8 mouse cellular contexts compared by ENCODE assay signal in genomic region chr12:26412802-26413201, GRCm38 (mm10). TPM values are rescaled to one million over a fixed set of nuclear protein-coding genes. Genes with fewer than 3 reads are reported as not detected.
A peak's percentile ranks its signal among the peaks of the same experiment; 100 is the strongest.
DNase-seq lines count a peak whose midpoint lies in the region; ATAC-seq and TF ChIP-seq lines count a peak whose summit lies in the region.
"Had no signal": no experiment of that assay in that cellular context is flagged by ENCODE, and none has a peak within 500 bp of the region (broad histone marks: within the 10 kb centered on the region; RNA-seq: fewer than 3 reads in every experiment).

No protein-coding gene starts in this region.

- H3K27me3 ChIP-seq in lung, embryonic 16.5 days (ENCODE audit: control insufficient read depth, insufficient read depth, low read depth, low read length), result no peaks in the 10 kb centered on the region
- H3K27me3 ChIP-seq in forebrain, postnatal 0 days (ENCODE audit: insufficient read depth, low read length), result no peaks in the 10 kb centered on the region
- no peaks in the 10 kb centered on the region for H3K27me3 ChIP-seq in hindbrain, postnatal 0 days (ENCODE audit: insufficient read depth, low read length)

- H3K36me3 ChIP-seq in lung, embryonic 16.5 days (ENCODE audit: control insufficient read depth, insufficient read depth, low read length), result no peaks in the 10 kb centered on the region
- peaks cover 5% of the 10 kb centered on the region; the same call in 1 of the 2 replicates for H3K36me3 ChIP-seq in forebrain, postnatal 0 days (ENCODE audit: insufficient read depth)
- no peaks in the 10 kb centered on the region for H3K36me3 ChIP-seq in hindbrain, postnatal 0 days (ENCODE audit: insufficient read depth, low read length)

- H3K4me1 ChIP-seq in lung, embryonic 16.5 days (replicated peaks; ENCODE audit: control insufficient read depth, insufficient read depth, low read length), result peaks cover 47% of the 10 kb centered on the region
- H3K4me1 ChIP-seq in forebrain, postnatal 0 days (ENCODE audit: insufficient read depth), result peaks cover 24% of the 10 kb centered on the region
- peaks cover 36% of the 10 kb centered on the region for H3K4me1 ChIP-seq in hindbrain, postnatal 0 days (ENCODE audit: insufficient read depth, low read length)
- H3K4me1 ChIP-seq in olfactory bulb, adult 2 months (ENCODE audit: control insufficient read depth, insufficient read depth, low read length), result peaks cover 7% of the 10 kb centered on the region

- peak overlapping the region; percentile 32; the same call in 1 of the 2 replicates for H3K27ac ChIP-seq in lung, embryonic 16.5 days (ENCODE audit: low read length)
- no peak overlapping the region for H3K27ac ChIP-seq in forebrain, postnatal 0 days (ENCODE audit: low read depth, low read length)
- peak overlapping the region; percentile 36; the same call in 1 of the 2 replicates for H3K27ac ChIP-seq in hindbrain, postnatal 0 days
- no peak overlapping the region for H3K27ac ChIP-seq in olfactory bulb, adult 2 months (ENCODE audit: insufficient read depth, low read depth, low read length)

- peak overlapping the region; percentile 95 for H3K9ac ChIP-seq in lung, embryonic 16.5 days (ENCODE audit: low read length)
- peak overlapping the region; percentile 29; the same call in 1 of the 2 replicates for H3K9ac ChIP-seq in forebrain, postnatal 0 days
- peak overlapping the region; percentile 13; the same call in 1 of the 2 replicates for H3K9ac ChIP-seq in hindbrain, postnatal 0 days (replicated peaks; ENCODE audit: low read length)

- DNase-seq in lung, adult 18-20 months, result no peak
- DNase-seq in forebrain, postnatal 0 days, result no peak
- peak; percentile 50 for DNase-seq in hindbrain, postnatal 0 days (ENCODE audit: low spot score)
- no peak for DNase-seq in left cerebral cortex, postnatal 4 days

- no peak for TF ChIP-seq CTCF in forebrain, postnatal 0 days (IDR thresholded peaks at IDR 0.05; ENCODE audit: low read depth)
- TF ChIP-seq CTCF in hindbrain, postnatal 0 days (IDR thresholded peaks at IDR 0.05; ENCODE audit: low read depth), result no peak
- no peak for TF ChIP-seq CTCF in olfactory bulb, adult 2 months (IDR thresholded peaks at IDR 0.05; ENCODE audit: insufficient read depth, low read depth, low read length)

- intact Hi-C loops in left cerebral cortex, postnatal 4 days (cut with DNase I), result no loop called here

- no peak for TF ChIP-seq POLR2A in olfactory bulb, adult 2 months (IDR thresholded peaks at IDR 0.05; ENCODE audit: insufficient read depth, low read depth, low read length)

- 46% methylated on average over 6 of the region's 6 CpGs for WGBS in lung, embryonic 16.5 days
- 38% methylated on average over 6 of the region's 6 CpGs for WGBS in forebrain, postnatal 0 days
- 39% methylated on average over 6 of the region's 6 CpGs for WGBS in hindbrain, postnatal 0 days
- 77% methylated on average over 6 of the region's 6 CpGs for WGBS in olfactory bulb, adult 2 months

- no peaks in the 10 kb centered on the region for H3K9me3 ChIP-seq in lung, embryonic 16.5 days (ENCODE audit: control insufficient read depth, low read length)
- H3K9me3 ChIP-seq in forebrain, postnatal 0 days (ENCODE audit: low read length), result no peaks in the 10 kb centered on the region
- no peaks in the 10 kb centered on the region for H3K9me3 ChIP-seq in hindbrain, postnatal 0 days (ENCODE audit: low read length)

- no peak for ATAC-seq in lung, embryonic 16.5 days (ENCODE audit: low read depth)
- ATAC-seq in forebrain, postnatal 0 days, result no peak
- ATAC-seq in hindbrain, postnatal 0 days, result no peak
- no peak for ATAC-seq in erythroid progenitor cell, adult 5-6 weeks (replicated peaks; ENCODE audit: low FRiP score, poor library complexity, severe bottlenecking)
- ATAC-seq: inflammation-experienced regulatory T-cells, adult 6 months had no signal

- H3K4me2 ChIP-seq in lung, embryonic 16.5 days (ENCODE audit: low read depth, low read length), result peak overlapping the region; percentile 66
- peak overlapping the region; percentile 57 for H3K4me2 ChIP-seq in forebrain, postnatal 0 days (ENCODE audit: low read depth)
- H3K4me2 ChIP-seq in hindbrain, postnatal 0 days (ENCODE audit: low read depth, low read length), result peak overlapping the region; percentile 70

- peak overlapping the region; percentile 82 for H3K4me3 ChIP-seq in lung, embryonic 16.5 days (ENCODE audit: low read length)
- peak overlapping the region; percentile 87; the same call in 1 of the 2 replicates for H3K4me3 ChIP-seq in forebrain, postnatal 0 days (ENCODE audit: low read depth, low read length)
- peak overlapping the region; percentile 74 for H3K4me3 ChIP-seq in hindbrain, postnatal 0 days (ENCODE audit: low read length)
- H3K4me3 ChIP-seq in olfactory bulb, adult 2 months (ENCODE audit: insufficient read depth, low read depth, low read length), result 0 out of 2 replicates have a peak overlapping the region, but pooled peaks have one; percentile 4

RNA-seq across cellular contexts. Expression of gene Rnf144a, which starts 2.3 kb away (rescaled TPM):
- polyA plus RNA-seq in lung, embryonic 16.5 days (2015; fragmentation: Nextera tagmentation; extraction: Ambion mirVana), result 49.5 and 51.3 TPM in 2 replicates
- total RNA-seq in forebrain, postnatal 0 days (2014; rRNA removed), result 27.4 and 39.1 TPM in 2 replicates
- polyA plus RNA-seq in forebrain, postnatal 0 days (2015; fragmentation: Nextera tagmentation; extraction: Ambion mirVana), result 16.4 and 23.1 TPM in 2 replicates
- 31.6 and 33.4 TPM in 2 replicates for total RNA-seq in hindbrain, postnatal 0 days (2014; rRNA removed)
- 21.4 and 24.4 TPM in 2 replicates for polyA plus RNA-seq in hindbrain, postnatal 0 days (2015; fragmentation: Nextera tagmentation; extraction: Ambion mirVana)
- polyA plus RNA-seq in olfactory bulb, adult 2 months (2012; ENCODE audit: insufficient read depth, insufficient read length, low replicate concordance, missing spikeins), result not detected in 2 replicates
- 4.7 and 11.3 TPM in 2 replicates for total RNA-seq in erythroid progenitor cell, adult 5-6 weeks (2015; ENCODE audit: low replicate concordance)
- 10.7 and 23.5 TPM in 2 replicates for total RNA-seq in erythroid progenitor cell, adult 5-6 weeks (2017; ENCODE audit: low replicate concordance)
- total RNA-seq in left cerebral cortex, postnatal 4 days (2021), result 10 to 100 TPM; 41.8 to 45.4 TPM

RNA-seq across cellular contexts. Expression of gene Rsad2, which starts 43.5 kb away (rescaled TPM):
- polyA plus RNA-seq in lung, embryonic 16.5 days (2015; fragmentation: Nextera tagmentation; extraction: Ambion mirVana), result 0.84 and 1.3 TPM in 2 replicates
- 1.1 TPM in 2 replicates for total RNA-seq in forebrain, postnatal 0 days (2014; rRNA removed)
- 0.91 and 1.7 TPM in 2 replicates for polyA plus RNA-seq in forebrain, postnatal 0 days (2015; fragmentation: Nextera tagmentation; extraction: Ambion mirVana)
- 1.3 and 1.5 TPM in 2 replicates for total RNA-seq in hindbrain, postnatal 0 days (2014; rRNA removed)
- 1.4 and 1.5 TPM in 2 replicates for polyA plus RNA-seq in hindbrain, postnatal 0 days (2015; fragmentation: Nextera tagmentation; extraction: Ambion mirVana)
- polyA plus RNA-seq in olfactory bulb, adult 2 months (2012; ENCODE audit: insufficient read depth, insufficient read length, low replicate concordance, missing spikeins), result not detected in 2 replicates
- 288 and 315 TPM in 2 replicates for total RNA-seq in erythroid progenitor cell, adult 5-6 weeks (2015; ENCODE audit: low replicate concordance)
- 246 and 389 TPM in 2 replicates for total RNA-seq in erythroid progenitor cell, adult 5-6 weeks (2017; ENCODE audit: low replicate concordance)
- under 1 TPM; 0.14 to 0.26 TPM for total RNA-seq in left cerebral cortex, postnatal 4 days (2021)

RNA-seq across cellular contexts. Expression of gene Cmpk2, which starts 56.2 kb away (rescaled TPM):
- polyA plus RNA-seq in lung, embryonic 16.5 days (2015; fragmentation: Nextera tagmentation; extraction: Ambion mirVana), result 7.4 and 8.6 TPM in 2 replicates
- total RNA-seq in forebrain, postnatal 0 days (2014; rRNA removed), result 23.1 and 25.1 TPM in 2 replicates
- 18.2 and 21.0 TPM in 2 replicates for polyA plus RNA-seq in forebrain, postnatal 0 days (2015; fragmentation: Nextera tagmentation; extraction: Ambion mirVana)
- total RNA-seq in hindbrain, postnatal 0 days (2014; rRNA removed), result 24.0 and 25.2 TPM in 2 replicates
- 21.1 and 21.3 TPM in 2 replicates for polyA plus RNA-seq in hindbrain, postnatal 0 days (2015; fragmentation: Nextera tagmentation; extraction: Ambion mirVana)
- polyA plus RNA-seq in olfactory bulb, adult 2 months (2012; ENCODE audit: insufficient read depth, insufficient read length, low replicate concordance, missing spikeins), result not detected in 2 replicates
- 69.6 and 72.8 TPM in 2 replicates for total RNA-seq in erythroid progenitor cell, adult 5-6 weeks (2015; ENCODE audit: low replicate concordance)
- 49.1 and 65.2 TPM in 2 replicates for total RNA-seq in erythroid progenitor cell, adult 5-6 weeks (2017; ENCODE audit: low replicate concordance)
- total RNA-seq in left cerebral cortex, postnatal 4 days (2021), result 10 to 100 TPM; 16.8 to 18.1 TPM

Comparison
In these comparisons a context has a peak if more than half of its experiments do, and no peak if none do; other contexts are left out.
1. H3K27ac ChIP-seq: peak in lung, embryonic 16.5 days (single experiment) and hindbrain, postnatal 0 days (single experiment); none in forebrain, postnatal 0 days (single experiment) and olfactory bulb, adult 2 months (single experiment).
2. H3K4me3 ChIP-seq: peak in every context shown above with its lines; median percentile 87 in forebrain, postnatal 0 days; 82 in lung, embryonic 16.5 days; 74 in hindbrain, postnatal 0 days; 4 in olfactory bulb, adult 2 months.
3. H3K9ac ChIP-seq: peak in every context shown above with its lines; median percentile 95 in lung, embryonic 16.5 days; 29 in forebrain, postnatal 0 days; 13 in hindbrain, postnatal 0 days.
4. RNA of gene Rsad2, which starts 43.5 kb away (total RNA-seq): 246 to 389 TPM in erythroid progenitor cell, adult 5-6 weeks; 1.3 to 1.5 TPM in hindbrain, postnatal 0 days, 1.1 TPM in forebrain, postnatal 0 days and 0.14 to 0.26 TPM in left cerebral cortex, postnatal 4 days; every median in the first group is over 100 times any median in the second.
5. Peak in every context shown above with its lines, with median percentiles within 50 percentile points of each other: H3K4me2 ChIP-seq.